Mouse (Mus musculus) forebrain, postnatal 0 days (tissue): ENCODE measurements at regions not wholly inside any gene's neighbourhood (a gene's known extent, or its start where the extent isn't known, plus 50 kb on each side); places are given as distances from the start of the nearest gene placed in this dataset.

Experiments used
- ATAC-seq: fragments of 200-750 bp; cut with Nextera tagmentation; 2 replicates; pipeline ENCODE4 v1.8.0; 2017; ENCODE audit warnings: mild to moderate bottlenecking, moderate library complexity
- DNase-seq: peaks from one replicate; pipeline ENCODE4 v3.0.0-alpha.2; 2015
- H3K27ac ChIP-seq: fragments of 300-500 bp; sonication (generic); 2 replicates; pipeline ENCODE4 v1.5.1; 2014; ENCODE audit warnings: low read depth, mild to moderate bottlenecking, antibody characterized with exemption, low read length, moderate library complexity, mixed read lengths
- H3K27me3 ChIP-seq: fragments of 300-500 bp; sonication (generic); 2 replicates; pipeline ENCODE4 v1.6.1; 2014; ENCODE audit warnings: mild to moderate bottlenecking, low read length, mixed read lengths; ENCODE audit not compliant: insufficient read depth
- H3K36me3 ChIP-seq: fragments of 300-500 bp; sonication (generic); 2 replicates; pipeline ENCODE4 v1.6.1; 2014; ENCODE audit warnings: mild to moderate bottlenecking, moderate library complexity; ENCODE audit not compliant: insufficient read depth
- H3K4me1 ChIP-seq: fragments of 300-500 bp; sonication (generic); 2 replicates; pipeline ENCODE4 v1.6.1; 2014; ENCODE audit warnings: antibody characterized with exemption; ENCODE audit not compliant: insufficient read depth
- H3K4me2 ChIP-seq: fragments of 300-500 bp; sonication (generic); 2 replicates; pipeline ENCODE4 v1.6.1; 2014; ENCODE audit warnings: low read depth, mild to moderate bottlenecking, moderate library complexity
- H3K4me3 ChIP-seq: fragments of 300-500 bp; sonication (generic); 2 replicates; pipeline ENCODE4 v1.5.1; 2014; ENCODE audit warnings: low read depth, low read length, mixed read lengths
- H3K9ac ChIP-seq: fragments of 300-500 bp; sonication (generic); 2 replicates; pipeline ENCODE4 v1.6.1; 2014; ENCODE audit warnings: mild to moderate bottlenecking
- H3K9me3 ChIP-seq: fragments of 300-500 bp; sonication (generic); 2 replicates; pipeline ENCODE4 v1.6.1; 2016; ENCODE audit warnings: low read length
- CTCF ChIP-seq: sonication (generic); IDR thresholded peaks from 2 replicates; pipeline ENCODE4 v1.5.1; 2016; ENCODE audit warnings: antibody characterized with exemption, control low read depth, low read depth
- WGBS: fragments of 180-500 bp; shearing (Covaris S2); extraction: QIAGEN DNeasy Blood & Tissue Kit; methylation state at CpG from one replicate; pipeline ENCODE4 v1.1.7; 2014; 5-methylcytosine and 5-hydroxymethylcytosine counted together

GRCm38 (mm10) chr2:17811943-17812670, 80.8 kb upstream of the Nebl start:
- Histone ChIP-seq H3K4me1 (no peaks in the 10 kb centered on the region), H3K4me3 (no peak overlapping the region), H3K4me2 (no peak overlapping the region), H3K36me3 (no peaks in the 10 kb centered on the region), H3K9ac (no peak overlapping the region), H3K9me3 (no peaks in the 10 kb centered on the region), H3K27me3 (no peaks in the 10 kb centered on the region), H3K27ac (no peak overlapping the region)
- WGBS: 30% methylated on average over 7 of the region's 7 CpGs
- TF ChIP-seq CTCF: no peak
- DNase-seq (no peak), ATAC-seq (no peak)
